Mouse (Mus musculus) forebrain, embryonic 11.5 days (tissue): ENCODE measurements around the gene Mtmr3. TPM values are rescaled to one million over a fixed set of nuclear protein-coding genes. Genes with fewer than 3 reads are reported as not detected.
"Not testable (repeated sequence)": the region's sequence is repeated elsewhere in the genome, so short reads cannot be mapped to it uniquely, and the experiment has no call there.

Experiments used
- ATAC-seq: fragments of 200-750 bp; cut with Nextera tagmentation; replicated peaks from 2 replicates; pipeline ENCODE4 v1.8.0; 2017; ENCODE audit warnings: moderate TSS enrichment; ENCODE audit not compliant: low FRiP score
- DNase-seq: peaks from one replicate; pipeline ENCODE4 v3.0.0-alpha.2; 2017; ENCODE audit warnings: low spot score
- H3K27ac ChIP-seq: fragments of 300-500 bp; sonication (generic); 2 replicates; pipeline ENCODE4 v1.5.1; 2014; ENCODE audit warnings: low read depth, low read length
- H3K27me3 ChIP-seq: fragments of 300-500 bp; sonication (generic); 2 replicates; pipeline ENCODE4 v1.6.1; 2014; ENCODE audit warnings: mild to moderate bottlenecking, low read length, mixed read lengths; ENCODE audit not compliant: control insufficient read depth, insufficient read depth
- H3K36me3 ChIP-seq: fragments of 300-500 bp; sonication (generic); 2 replicates; pipeline ENCODE4 v1.6.1; 2014; ENCODE audit warnings: mild to moderate bottlenecking, low read length, moderate library complexity, mixed read lengths; ENCODE audit not compliant: control insufficient read depth, insufficient read depth
- H3K4me1 ChIP-seq: fragments of 300-500 bp; sonication (generic); replicated peaks from 2 replicates; pipeline ENCODE4 v1.6.1; 2014; ENCODE audit warnings: low read length, mixed read lengths; ENCODE audit not compliant: control insufficient read depth, insufficient read depth
- H3K4me2 ChIP-seq: fragments of 300-500 bp; sonication (generic); 2 replicates; pipeline ENCODE4 v1.6.1; 2014; ENCODE audit warnings: low read depth, mild to moderate bottlenecking, low read length, moderate library complexity, mixed read lengths; ENCODE audit not compliant: severe bottlenecking
- H3K4me3 ChIP-seq: fragments of 300-500 bp; sonication (generic); 2 replicates; pipeline ENCODE4 v1.5.1; 2014; ENCODE audit warnings: low read depth, low read length
- H3K9ac ChIP-seq: fragments of 300-500 bp; sonication (generic); 2 replicates; pipeline ENCODE4 v1.6.1; 2014; ENCODE audit warnings: low read length
- H3K9me3 ChIP-seq: fragments of 300-500 bp; sonication (generic); 2 replicates; pipeline ENCODE4 v1.6.1; 2016; ENCODE audit warnings: low read length, mixed read lengths; ENCODE audit not compliant: control insufficient read depth
- whole genome bisulfite sequencing: fragments of 180-500 bp; shearing (Covaris S2); extraction: QIAGEN DNeasy Blood & Tissue Kit; methylation state at CpG from one replicate; pipeline ENCODE4 v1.1.7; 2014; 5-methylcytosine and 5-hydroxymethylcytosine counted together
- polyA plus RNA-seq: library from polyadenylated mRNA; unstranded; fragments of >200 nt; fragmentation: Nextera tagmentation; extraction: Ambion mirVana; gene quantifications from 2 replicates; pipeline ENCODE4 v1.2.1, GENCODE M21; 2014

Mtmr3 gene
- polyA plus RNA-seq, 1 experiment from 2014 or later, result 43.1 TPM

GRCm38 (mm10) chr11:4593491-4593848 lies 1.2 kb downstream of the Mtmr3 start:
- peak overlapping the region; percentile 93; the same call in 1 of the 2 replicates for H3K9ac ChIP-seq
- no peaks in the 10 kb centered on the region for H3K36me3 ChIP-seq
- no peaks in the 10 kb centered on the region for H3K9me3 ChIP-seq
- ATAC-seq (no peak), DNase-seq (no peak)
- peak overlapping the region; percentile 92 for H3K4me3 ChIP-seq
- peaks cover 4% of the 10 kb centered on the region; the same call in 1 of the 2 replicates for H3K4me1 ChIP-seq
- no peaks in the 10 kb centered on the region for H3K27me3 ChIP-seq
- WGBS, result 39% methylated on average over 5 of the region's 5 CpGs
- no peak overlapping the region for H3K27ac ChIP-seq
- peak overlapping the region; percentile 70 for H3K4me2 ChIP-seq

- no peak overlapping the region for H3K27ac ChIP-seq
Measured at GRCm38 (mm10) chr11:4591811-4592210, 2.9 kb downstream of the Mtmr3 start.

GRCm38 (mm10) chr11:4578682-4579081 lies 16.0 kb downstream of the Mtmr3 start:
- no peak for DNase-seq
- no peak for ATAC-seq

More at GRCm38 (mm10) chr11:4591811-4592210, 2.9 kb downstream of the Mtmr3 start:
- no peaks in the 10 kb centered on the region for H3K27me3 ChIP-seq
- H3K4me2 ChIP-seq, result no peak overlapping the region
- no peak for DNase-seq
- no peaks in the 10 kb centered on the region for H3K36me3 ChIP-seq
- ATAC-seq, result no peak
- no peak overlapping the region for H3K4me3 ChIP-seq
- H3K9me3 ChIP-seq, result no peaks in the 10 kb centered on the region
- WGBS, result 91% methylated on average over 4 of the region's 4 CpGs
- H3K4me1 ChIP-seq, result peaks cover 4% of the 10 kb centered on the region; the same call in 1 of the 2 replicates
- no peak overlapping the region for H3K9ac ChIP-seq

GRCm38 (mm10) chr11:4577079-4577478 lies 17.6 kb downstream of the Mtmr3 start:
- Histone ChIP-seq H3K36me3 (no peaks in the 10 kb centered on the region), H3K4me1 (no peaks in the 10 kb centered on the region), H3K27me3 (no peaks in the 10 kb centered on the region), H3K9ac (no peak overlapping the region), H3K9me3 (no peaks in the 10 kb centered on the region), H3K27ac (no peak overlapping the region), H3K4me3 (no peak overlapping the region), H3K4me2 (no peak overlapping the region)
- ATAC-seq, result no peak
- 91% methylated on average over 2 of the region's 2 CpGs for WGBS
- DNase-seq, result no peak

More at GRCm38 (mm10) chr11:4578682-4579081, 16.0 kb downstream of the Mtmr3 start:
- H3K27me3 ChIP-seq, result no peaks in the 10 kb centered on the region
- no peak overlapping the region for H3K4me3 ChIP-seq
- no peaks in the 10 kb centered on the region for H3K9me3 ChIP-seq
- H3K4me1 ChIP-seq, result no peaks in the 10 kb centered on the region
- H3K27ac ChIP-seq, result no peak overlapping the region
- H3K9ac ChIP-seq, result no peak overlapping the region
- 99% methylated on average over 2 of the region's 2 CpGs for WGBS
- H3K4me2 ChIP-seq, result no peak overlapping the region
- no peaks in the 10 kb centered on the region for H3K36me3 ChIP-seq

- H3K9me3 ChIP-seq, H3K36me3 ChIP-seq, H3K27ac ChIP-seq, H3K4me1 ChIP-seq, DNase-seq, H3K27me3 ChIP-seq, ATAC-seq, H3K4me3 ChIP-seq, H3K9ac ChIP-seq, H3K4me2 ChIP-seq: not testable (repeated sequence)
- WGBS, result 96% methylated on average over 2 of the region's 2 CpGs
Measured at GRCm38 (mm10) chr11:4576090-4576732, 18.5 kb downstream of the Mtmr3 start.

GRCm38 (mm10) chr11:4571491-4571901 lies 23.2 kb downstream of the Mtmr3 start:
- Histone ChIP-seq H3K4me2 (no peak overlapping the region), H3K9ac (no peak overlapping the region), H3K27ac (no peak overlapping the region), H3K4me3 (no peak overlapping the region), H3K27me3 (no peaks in the 10 kb centered on the region), H3K36me3 (no peaks in the 10 kb centered on the region), H3K9me3 (no peaks in the 10 kb centered on the region), H3K4me1 (no peaks in the 10 kb centered on the region)
- ATAC-seq, result no peak
- WGBS, result 83% methylated on average over 4 of the region's 4 CpGs
- no peak for DNase-seq

GRCm38 (mm10) chr11:4566333-4566732 lies 28.3 kb downstream of the Mtmr3 start:
- Histone ChIP-seq H3K4me3 (no peak overlapping the region), H3K36me3 (no peaks in the 10 kb centered on the region), H3K9ac (no peak overlapping the region), H3K4me2 (no peak overlapping the region), H3K27me3 (no peaks in the 10 kb centered on the region), H3K9me3 (no peaks in the 10 kb centered on the region), H3K4me1 (no peaks in the 10 kb centered on the region), H3K27ac (no peak overlapping the region)
- no peak for DNase-seq
- no peak for ATAC-seq
- 94% methylated on average over 6 of the region's 6 CpGs for WGBS

- H3K9ac ChIP-seq, result no peak overlapping the region
- ATAC-seq (no peak), DNase-seq (no peak)
- H3K4me1 ChIP-seq, result no peaks in the 10 kb centered on the region
- no peak overlapping the region for H3K27ac ChIP-seq
- H3K4me2 ChIP-seq, result no peak overlapping the region
- no peaks in the 10 kb centered on the region for H3K27me3 ChIP-seq
- H3K9me3 ChIP-seq, result no peaks in the 10 kb centered on the region
- no peaks in the 10 kb centered on the region for H3K36me3 ChIP-seq
- no peak overlapping the region for H3K4me3 ChIP-seq
- WGBS, result 89% methylated on average over 2 of the region's 2 CpGs
Measured at GRCm38 (mm10) chr11:4565545-4565944, 29.1 kb downstream of the Mtmr3 start.
